23 mouse cellular contexts compared by ENCODE assay signal in the genomic region with DNA sequence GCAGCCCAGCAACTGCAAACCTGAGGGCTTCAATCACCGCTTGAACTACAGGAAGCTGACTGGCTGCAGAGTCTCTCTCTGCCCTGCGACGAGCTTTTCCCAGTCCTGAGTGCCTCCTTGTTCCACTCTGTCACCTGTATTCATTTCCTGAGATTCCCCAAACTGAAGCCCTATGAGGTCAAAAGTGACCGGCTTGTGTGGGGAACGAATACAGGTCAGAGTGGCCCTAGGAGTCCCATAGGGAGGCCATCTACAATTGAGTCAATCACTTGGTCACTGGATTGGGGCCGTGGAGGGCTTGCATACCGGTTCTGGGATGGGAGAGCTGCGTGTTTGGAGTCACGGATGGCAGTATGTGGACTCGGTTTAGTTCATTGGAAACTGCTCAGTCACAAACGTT.
A peak's percentile ranks its signal among the peaks of the same experiment; 100 is the strongest.
DNase-seq lines count a peak whose midpoint lies in the region; ATAC-seq and TF ChIP-seq lines count a peak whose summit lies in the region.
"Had no signal": no experiment of that assay in that cellular context is flagged by ENCODE, and none has a peak within 500 bp of the region (broad histone marks: within the 10 kb centered on the region; RNA-seq: fewer than 3 reads in every experiment).

No protein-coding gene starts in this region.

- TF ChIP-seq EP300 in heart, adult 2 months (IDR thresholded peaks at IDR 0.05; ENCODE audit: insufficient read depth, low read depth, low read length): no peak
- TF ChIP-seq EP300 in liver, postnatal 0 days (IDR thresholded peaks at IDR 0.05; ENCODE audit: low read depth): no peak

- intact Hi-C loops in heart, adult 2 months (cut with DNase I): no loop called here

- no peak overlapping the region for H3K27ac ChIP-seq in heart, embryonic 10.5 days
- H3K27ac ChIP-seq in heart, adult 2 months: no peak overlapping the region
- H3K27ac ChIP-seq in intestine, embryonic 14.5 days (ENCODE audit: low read depth): no peak overlapping the region
- H3K27ac ChIP-seq in intestine, embryonic 16.5 days (ENCODE audit: low read length): no peak overlapping the region
- H3K27ac ChIP-seq in midbrain, embryonic 10.5 days (replicated peaks): peak overlapping the region; percentile 65; the same call in 1 of the 2 replicates
- no peak overlapping the region for H3K27ac ChIP-seq in midbrain, embryonic 16.5 days (ENCODE audit: low read length)
- H3K27ac ChIP-seq in limb, embryonic 10.5 days: no peak overlapping the region
- no peak overlapping the region for H3K27ac ChIP-seq in liver, postnatal 0 days (ENCODE audit: low read depth)
- H3K27ac ChIP-seq: embryonic facial prominence, embryonic 13.5 days; embryonic facial prominence, embryonic 15.5 days; forebrain, embryonic 10.5 days; forebrain, embryonic 12.5 days had no signal

- no peak overlapping the region for H3K4me3 ChIP-seq in heart, embryonic 10.5 days
- H3K4me3 ChIP-seq in heart, adult 2 months: no peak overlapping the region
- H3K4me3 ChIP-seq in intestine, embryonic 14.5 days (ENCODE audit: low read depth, low read length): no peak overlapping the region
- no peak overlapping the region for H3K4me3 ChIP-seq in intestine, embryonic 16.5 days (ENCODE audit: low read length)
- no peak overlapping the region for H3K4me3 ChIP-seq in midbrain, embryonic 10.5 days
- no peak overlapping the region for H3K4me3 ChIP-seq in midbrain, embryonic 16.5 days (ENCODE audit: low read depth, low read length)
- H3K4me3 ChIP-seq in limb, embryonic 10.5 days: no peak overlapping the region
- no peak overlapping the region for H3K4me3 ChIP-seq in liver, postnatal 0 days (ENCODE audit: low read depth, low read length)
- H3K4me3 ChIP-seq: embryonic facial prominence, embryonic 13.5 days; embryonic facial prominence, embryonic 15.5 days; erythroblast, embryonic 14.5 days; forebrain, embryonic 10.5 days; forebrain, embryonic 12.5 days had no signal

- DNase-seq in heart, embryonic 10.5 days (ENCODE audit: low spot score): peak; percentile 63
- DNase-seq in heart, adult 2 months: no peak
- DNase-seq in intestine, embryonic 14.5 days (ENCODE audit: low spot score): peak; percentile 38
- DNase-seq in midbrain, embryonic 10.5 days (ENCODE audit: low spot score): no peak
- peak; percentile 10 for DNase-seq in limb, embryonic 10.5 days (ENCODE audit: low spot score)
- no peak for DNase-seq in liver, postnatal 0 days
- DNase-seq: adrenal gland, adult 2 months; adrenal gland, postnatal 10 days; adrenal gland, postnatal 25 days; cerebellum, adult 11 months; cerebellum, adult 18-20 months; cerebellum, adult 8-10 months; cerebellum, adult 9-11 months; cerebellum, postnatal 14 days; cerebellum, postnatal 36 days; embryo, embryonic 11 days had no signal

- no peak for ATAC-seq in intestine, embryonic 14.5 days (replicated peaks; ENCODE audit: low FRiP score, low TSS enrichment, low read depth)
- ATAC-seq in intestine, embryonic 16.5 days: no peak
- no peak for ATAC-seq in midbrain, embryonic 16.5 days
- ATAC-seq in liver, postnatal 0 days: no peak

- H3K27me3 ChIP-seq in heart, embryonic 10.5 days (ENCODE audit: insufficient read depth, poor library complexity, severe bottlenecking): peaks cover 29% of the 10 kb centered on the region
- H3K27me3 ChIP-seq in heart, adult 2 months (ENCODE audit: control insufficient read depth, insufficient read depth, low read length): no peaks in the 10 kb centered on the region
- no peaks in the 10 kb centered on the region for H3K27me3 ChIP-seq in intestine, embryonic 14.5 days (replicated peaks; ENCODE audit: control insufficient read depth, insufficient read depth, low read length)
- H3K27me3 ChIP-seq in intestine, embryonic 16.5 days (replicated peaks; ENCODE audit: control insufficient read depth, insufficient read depth, low read length): no peaks in the 10 kb centered on the region
- H3K27me3 ChIP-seq in midbrain, embryonic 10.5 days (ENCODE audit: low read depth, poor library complexity, severe bottlenecking): peaks cover 4% of the 10 kb centered on the region; the same call in 1 of the 2 replicates
- no peaks in the 10 kb centered on the region for H3K27me3 ChIP-seq in midbrain, embryonic 16.5 days (ENCODE audit: control insufficient read depth, insufficient read depth, low read depth, low read length)
- no peaks in the 10 kb centered on the region for H3K27me3 ChIP-seq in limb, embryonic 10.5 days (ENCODE audit: low read depth, poor library complexity, severe bottlenecking)
- no peaks in the 10 kb centered on the region for H3K27me3 ChIP-seq in liver, postnatal 0 days (ENCODE audit: insufficient read depth, low read length)
- H3K27me3 ChIP-seq: embryonic facial prominence, embryonic 13.5 days; embryonic facial prominence, embryonic 15.5 days; forebrain, embryonic 12.5 days had no signal

- H3K4me1 ChIP-seq in heart, embryonic 10.5 days: 0 out of 2 replicates have a peak, but pooled peaks cover 8% of the 10 kb centered on the region
- no peaks in the 10 kb centered on the region for H3K4me1 ChIP-seq in heart, adult 2 months (ENCODE audit: control insufficient read depth, insufficient read depth, low read length)
- no peaks in the 10 kb centered on the region; the same call in 1 of the 2 replicates for H3K4me1 ChIP-seq in intestine, embryonic 14.5 days (replicated peaks; ENCODE audit: control insufficient read depth, insufficient read depth, low read length)
- H3K4me1 ChIP-seq in intestine, embryonic 16.5 days (ENCODE audit: control insufficient read depth, insufficient read depth, low read length): no peaks in the 10 kb centered on the region
- peaks cover 35% of the 10 kb centered on the region for H3K4me1 ChIP-seq in midbrain, embryonic 10.5 days
- peaks cover 11% of the 10 kb centered on the region for H3K4me1 ChIP-seq in midbrain, embryonic 16.5 days (ENCODE audit: control insufficient read depth, insufficient read depth, low read length)
- peaks cover 10% of the 10 kb centered on the region for H3K4me1 ChIP-seq in limb, embryonic 10.5 days
- no peaks in the 10 kb centered on the region for H3K4me1 ChIP-seq in liver, postnatal 0 days (ENCODE audit: insufficient read depth)
- H3K4me1 ChIP-seq: embryonic facial prominence, embryonic 13.5 days had no signal

- H3K4me2 ChIP-seq in intestine, embryonic 14.5 days (ENCODE audit: low read length): no peak overlapping the region
- H3K4me2 ChIP-seq in intestine, embryonic 16.5 days (ENCODE audit: low read depth, low read length): no peak overlapping the region
- no peak overlapping the region for H3K4me2 ChIP-seq in midbrain, embryonic 16.5 days (ENCODE audit: low read length)
- H3K4me2 ChIP-seq in liver, postnatal 0 days (ENCODE audit: low read depth, low read length): no peak overlapping the region
- H3K4me2 ChIP-seq: embryonic facial prominence, embryonic 13.5 days; embryonic facial prominence, embryonic 15.5 days had no signal

- TF ChIP-seq CTCF in heart, adult 2 months (IDR thresholded peaks at IDR 0.05): no peak
- no peak for TF ChIP-seq CTCF in liver, postnatal 0 days (IDR thresholded peaks at IDR 0.05; ENCODE audit: low read depth)

- TF ChIP-seq POLR2A in heart, adult 2 months (IDR thresholded peaks at IDR 0.05; ENCODE audit: insufficient read depth, low read depth, low read length): no peak

- H3K9ac ChIP-seq in heart, adult 2 months (ENCODE audit: low read depth, low read length): no peak overlapping the region
- no peak overlapping the region for H3K9ac ChIP-seq in intestine, embryonic 14.5 days (ENCODE audit: low read length)
- no peak overlapping the region for H3K9ac ChIP-seq in intestine, embryonic 16.5 days (ENCODE audit: low read depth, low read length)
- no peak overlapping the region for H3K9ac ChIP-seq in midbrain, embryonic 16.5 days (ENCODE audit: low read depth, low read length)
- H3K9ac ChIP-seq in liver, postnatal 0 days (replicated peaks): no peak overlapping the region
- H3K9ac ChIP-seq: embryonic facial prominence, embryonic 13.5 days; embryonic facial prominence, embryonic 15.5 days; forebrain, embryonic 12.5 days had no signal

- H3K9me3 ChIP-seq in heart, embryonic 10.5 days: no peaks in the 10 kb centered on the region
- no peaks in the 10 kb centered on the region for H3K9me3 ChIP-seq in intestine, embryonic 14.5 days (ENCODE audit: control insufficient read depth, low read length)
- no peaks in the 10 kb centered on the region for H3K9me3 ChIP-seq in intestine, embryonic 16.5 days (ENCODE audit: control insufficient read depth, low read length)
- H3K9me3 ChIP-seq in midbrain, embryonic 10.5 days (replicated peaks): no peaks in the 10 kb centered on the region
- no peaks in the 10 kb centered on the region for H3K9me3 ChIP-seq in midbrain, embryonic 16.5 days (replicated peaks; ENCODE audit: control insufficient read depth, low read length, poor library complexity, severe bottlenecking)
- no peaks in the 10 kb centered on the region for H3K9me3 ChIP-seq in limb, embryonic 10.5 days (replicated peaks)
- no peaks in the 10 kb centered on the region for H3K9me3 ChIP-seq in liver, postnatal 0 days (ENCODE audit: low read length)
- H3K9me3 ChIP-seq: embryonic facial prominence, embryonic 13.5 days; embryonic facial prominence, embryonic 15.5 days; forebrain, embryonic 10.5 days; forebrain, embryonic 12.5 days had no signal

- 84% methylated on average over 11 of the region's 11 CpGs for WGBS in heart, embryonic 10.5 days
- 86% methylated on average over 11 of the region's 11 CpGs for WGBS in heart, adult 2 months
- 87% methylated on average over 11 of the region's 11 CpGs for WGBS in intestine, embryonic 14.5 days
- 90% methylated on average over 11 of the region's 11 CpGs for WGBS in intestine, embryonic 16.5 days
- 88% methylated on average over 11 of the region's 11 CpGs for WGBS in midbrain, embryonic 10.5 days
- WGBS in midbrain, embryonic 16.5 days: 93% methylated on average over 11 of the region's 11 CpGs
- WGBS in limb, embryonic 10.5 days: 92% methylated on average over 11 of the region's 11 CpGs
- WGBS in liver, postnatal 0 days (ENCODE audit: insufficient replicate concordance): 78% methylated on average over 11 of the region's 11 CpGs

- no peaks in the 10 kb centered on the region for H3K79me2 ChIP-seq in heart, adult 2 months (replicated peaks; ENCODE audit: control insufficient read depth, insufficient read depth, low read length)

- no peaks in the 10 kb centered on the region for H3K36me3 ChIP-seq in heart, embryonic 10.5 days
- no peaks in the 10 kb centered on the region for H3K36me3 ChIP-seq in heart, adult 2 months (ENCODE audit: control insufficient read depth, insufficient read depth, low read length)
- no peaks in the 10 kb centered on the region for H3K36me3 ChIP-seq in intestine, embryonic 14.5 days (ENCODE audit: control insufficient read depth, insufficient read depth, low read length)
- no peaks in the 10 kb centered on the region for H3K36me3 ChIP-seq in intestine, embryonic 16.5 days (ENCODE audit: control insufficient read depth, insufficient read depth, low read length)
- no peaks in the 10 kb centered on the region for H3K36me3 ChIP-seq in midbrain, embryonic 10.5 days
- no peaks in the 10 kb centered on the region for H3K36me3 ChIP-seq in midbrain, embryonic 16.5 days (ENCODE audit: control insufficient read depth, insufficient read depth, low read length)
- H3K36me3 ChIP-seq in limb, embryonic 10.5 days: no peaks in the 10 kb centered on the region
- H3K36me3 ChIP-seq in liver, postnatal 0 days (replicated peaks; ENCODE audit: insufficient read depth, low read length): no peaks in the 10 kb centered on the region
- H3K36me3 ChIP-seq: embryonic facial prominence, embryonic 13.5 days; embryonic facial prominence, embryonic 15.5 days; forebrain, embryonic 10.5 days; forebrain, embryonic 12.5 days had no signal

Comparison
In these comparisons a context has a peak if more than half of its experiments do, and no peak if none do; other contexts are left out.
1. DNase-seq: peak in heart, embryonic 10.5 days (single experiment), intestine, embryonic 14.5 days (single experiment) and limb, embryonic 10.5 days (single experiment); none in heart, adult 2 months (0 of 2), midbrain, embryonic 10.5 days (single experiment) and liver, postnatal 0 days (single experiment).